Mouse (Mus musculus) stomach, embryonic 14.5 days (tissue): ENCODE data around the gene Capn5. TPM values are rescaled to one million over a fixed set of nuclear protein-coding genes. Genes with fewer than 3 reads are reported as not detected.

ENCODE experiments used
- ATAC-seq: fragments of 200-750 bp; cut with Nextera tagmentation; 2 replicates; pipeline ENCODE4 v1.8.0; 2017; ENCODE audit warnings: low read depth, moderate TSS enrichment; ENCODE audit not compliant: insufficient number of reproducible peaks, insufficient read depth, low FRiP score
- H3K27ac ChIP-seq: fragments of 300-500 bp; sonication (generic); 2 replicates; pipeline ENCODE4 v1.5.1; 2014; ENCODE audit warnings: mild to moderate bottlenecking, low read length, moderate library complexity, mixed read lengths
- H3K27me3 ChIP-seq: fragments of 300-500 bp; sonication (generic); 2 replicates; pipeline ENCODE4 v1.6.1; 2014; ENCODE audit warnings: low read length, control low read depth, mixed read lengths; ENCODE audit not compliant: control insufficient read depth, insufficient read depth
- H3K36me3 ChIP-seq: fragments of 300-500 bp; sonication (generic); 2 replicates; pipeline ENCODE4 v1.6.1; 2014; ENCODE audit warnings: mild to moderate bottlenecking, control low read depth, low read length, moderate library complexity, mixed read lengths; ENCODE audit not compliant: control insufficient read depth, insufficient read depth
- H3K4me1 ChIP-seq: fragments of 300-500 bp; sonication (generic); 2 replicates; pipeline ENCODE4 v1.6.1; 2014; ENCODE audit warnings: low read length, control low read depth, mixed read lengths; ENCODE audit not compliant: control insufficient read depth, insufficient read depth
- H3K4me2 ChIP-seq: fragments of 300-500 bp; sonication (generic); replicated peaks from 2 replicates; pipeline ENCODE4 v1.6.1; 2014; ENCODE audit warnings: low read depth, low read length, control low read depth
- H3K4me3 ChIP-seq: fragments of 300-500 bp; sonication (generic); 2 replicates; pipeline ENCODE4 v1.5.1; 2014; ENCODE audit warnings: low read depth, low read length, control low read depth
- H3K9ac ChIP-seq: fragments of 300-500 bp; sonication (generic); replicated peaks from 2 replicates; pipeline ENCODE4 v1.6.1; 2014; ENCODE audit warnings: low read depth, mild to moderate bottlenecking, control low read depth, low read length, moderate library complexity, mixed read lengths
- H3K9me3 ChIP-seq: fragments of 300-500 bp; sonication (generic); 2 replicates; pipeline ENCODE4 v1.6.1; 2016; ENCODE audit warnings: low read depth, low read length, control low read depth; ENCODE audit not compliant: control insufficient read depth
- WGBS: fragments of 180-500 bp; shearing (Covaris S2); extraction: QIAGEN DNeasy Blood & Tissue Kit; methylation state at CpG from one replicate; pipeline ENCODE4 v1.1.7; 2014; 5-methylcytosine and 5-hydroxymethylcytosine counted together
- polyA plus RNA-seq: library from polyadenylated mRNA; unstranded; fragments of >200 nt; fragmentation: Nextera tagmentation; extraction: Ambion mirVana; gene quantifications from 2 replicates; pipeline ENCODE4 v1.2.1, GENCODE M21; 2014

Gene Capn5
- polyA plus RNA-seq = 5.9 and 7.2 TPM in 2 replicates

- no peaks in the 10 kb centered on the region for H3K27me3 ChIP-seq
- H3K4me2 ChIP-seq = peak within 1 kb of the TSS; percentile 76
- no peaks in the 10 kb centered on the region for H3K36me3 ChIP-seq
- peak; percentile 83 for ATAC-seq
- H3K4me3 ChIP-seq = peak within 1 kb of the TSS; percentile 72
- H3K4me1 ChIP-seq = no peaks in the 10 kb centered on the region
- 1% methylated on average over 35 of the region's 44 CpGs for WGBS
- no peaks in the 10 kb centered on the region for H3K9me3 ChIP-seq
- H3K9ac ChIP-seq = peak within 1 kb of the TSS; percentile 28
- H3K27ac ChIP-seq = peak within 1 kb of the TSS; percentile 71
Observed at GRCm38 (mm10) chr7:98177929-98178559, at the start of gene Capn5. Gene Capn5 (minus strand): TSS chr7:98178274.

DNA sequence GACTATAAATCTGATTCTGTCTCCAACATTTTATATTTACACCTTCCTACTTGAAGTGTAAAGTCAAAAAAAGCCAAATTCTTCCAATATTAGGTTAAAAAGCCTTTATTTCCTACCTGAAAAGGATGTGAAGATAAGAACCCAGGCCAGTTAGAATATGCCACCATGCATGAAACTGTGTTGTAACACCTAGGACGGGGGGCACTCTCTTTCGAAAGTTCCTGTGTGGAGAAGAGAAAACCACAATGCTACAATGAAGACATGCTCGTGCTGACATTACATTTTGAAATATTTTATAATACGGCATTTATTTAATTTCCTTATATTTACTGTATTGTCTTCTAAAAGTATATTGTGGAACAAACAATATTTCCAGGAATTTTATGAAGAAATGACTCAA, 45.7 kb upstream of the Capn5 start:
- no peaks in the 10 kb centered on the region for H3K27me3 ChIP-seq
- WGBS = 90% methylated on average over 4 of the region's 4 CpGs
- H3K9ac ChIP-seq = no peak overlapping the region
- H3K36me3 ChIP-seq = no peaks in the 10 kb centered on the region
- no peak overlapping the region for H3K4me3 ChIP-seq
- no peak overlapping the region for H3K4me2 ChIP-seq
- ATAC-seq = no peak
- no peaks in the 10 kb centered on the region for H3K4me1 ChIP-seq
- H3K9me3 ChIP-seq = no peaks in the 10 kb centered on the region
- no peak overlapping the region for H3K27ac ChIP-seq

DNA sequence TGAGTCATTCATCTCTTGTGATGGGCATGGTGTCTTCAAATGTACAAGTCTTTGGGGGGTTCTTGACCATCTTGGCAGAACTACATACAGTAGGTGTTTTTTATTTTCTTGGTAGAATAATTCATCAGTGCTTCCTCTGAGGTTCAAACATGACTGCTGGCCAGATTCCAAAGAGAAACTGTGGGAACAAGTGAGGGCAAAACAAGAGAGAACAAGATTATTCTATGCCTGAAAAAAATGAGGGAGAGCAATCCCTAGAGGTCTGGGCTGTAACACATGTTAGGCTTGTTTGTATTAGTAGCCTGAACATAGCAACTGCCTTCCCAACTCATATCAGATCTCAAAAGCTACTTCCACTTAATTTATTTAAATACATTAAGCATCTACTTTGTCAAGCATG, 38.6 kb upstream of the Capn5 start:
- no peak for ATAC-seq
- Histone ChIP-seq H3K27ac (no peak overlapping the region), H3K4me3 (no peak overlapping the region), H3K4me1 (no peaks in the 10 kb centered on the region), H3K27me3 (no peaks in the 10 kb centered on the region), H3K36me3 (no peaks in the 10 kb centered on the region), H3K9ac (no peak overlapping the region), H3K4me2 (no peak overlapping the region), H3K9me3 (no peaks in the 10 kb centered on the region)

DNA sequence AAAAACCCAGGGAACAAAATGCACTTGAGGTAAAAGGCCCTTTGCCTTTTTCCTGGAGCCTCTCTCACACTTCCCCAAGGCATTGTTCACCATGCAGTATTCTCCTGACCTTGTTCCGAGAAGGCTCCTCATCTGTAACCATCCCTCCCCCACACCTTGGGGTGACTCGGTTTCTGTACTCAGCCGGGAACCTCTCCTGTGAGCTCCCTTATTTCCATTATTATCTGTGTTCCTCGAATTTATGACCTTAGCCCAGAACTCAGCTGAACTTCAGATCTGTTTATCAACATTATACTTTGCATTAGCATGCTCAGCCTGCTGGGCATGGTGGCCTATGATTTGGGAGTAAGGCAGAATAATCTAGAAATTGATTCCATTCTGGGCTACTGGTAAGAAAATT, 24.9 kb upstream of the Capn5 start:
- H3K27me3 ChIP-seq = no peaks in the 10 kb centered on the region
- H3K4me1 ChIP-seq = no peaks in the 10 kb centered on the region; the same call in 1 of the 2 replicates
- no peaks in the 10 kb centered on the region for H3K36me3 ChIP-seq
- H3K4me2 ChIP-seq = no peak overlapping the region
- no peaks in the 10 kb centered on the region for H3K9me3 ChIP-seq
- no peak overlapping the region for H3K9ac ChIP-seq
- no peak overlapping the region for H3K27ac ChIP-seq
- ATAC-seq = no peak
- H3K4me3 ChIP-seq = no peak overlapping the region
- 77% methylated on average over 4 of the region's 4 CpGs for WGBS

GRCm38 (mm10) chr7:98201493-98202028, 23.5 kb upstream of the Capn5 start:
- no peak for ATAC-seq
- WGBS = 65% methylated on average over 5 of the region's 5 CpGs
- Histone ChIP-seq H3K9me3 (no peaks in the 10 kb centered on the region), H3K4me3 (no peak overlapping the region), H3K36me3 (no peaks in the 10 kb centered on the region), H3K27ac (no peak overlapping the region), H3K4me1 (no peaks in the 10 kb centered on the region; the same call in 1 of the 2 replicates), H3K27me3 (no peaks in the 10 kb centered on the region), H3K9ac (no peak overlapping the region), H3K4me2 (no peak overlapping the region)

DNA sequence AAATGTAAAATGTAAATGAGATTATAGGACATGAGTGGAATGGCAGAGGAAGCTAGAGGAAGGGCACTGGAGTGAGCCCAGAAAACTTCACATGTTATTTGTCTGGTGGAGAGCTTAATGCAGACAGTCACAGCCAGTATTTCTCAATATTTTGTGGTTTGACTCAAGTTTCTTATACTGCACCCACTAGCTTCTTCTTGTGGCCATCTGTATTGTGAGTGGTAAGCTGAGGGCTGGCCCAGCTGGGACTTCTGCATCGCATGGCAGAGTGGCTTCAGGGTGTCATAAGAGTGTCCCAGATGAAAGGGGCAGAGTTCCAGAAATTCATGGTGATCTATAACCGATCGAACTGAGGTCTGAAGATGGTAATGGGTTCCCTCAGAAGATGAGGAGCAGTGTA, 22.3 kb upstream of the Capn5 start:
- H3K27ac ChIP-seq = no peak overlapping the region
- H3K9me3 ChIP-seq = no peaks in the 10 kb centered on the region
- no peaks in the 10 kb centered on the region; the same call in 1 of the 2 replicates for H3K4me1 ChIP-seq
- H3K9ac ChIP-seq = no peak overlapping the region
- 82% methylated on average over 3 of the region's 3 CpGs for WGBS
- H3K4me2 ChIP-seq = no peak overlapping the region
- no peaks in the 10 kb centered on the region for H3K36me3 ChIP-seq
- no peak for ATAC-seq
- H3K27me3 ChIP-seq = no peaks in the 10 kb centered on the region
- no peak overlapping the region for H3K4me3 ChIP-seq

GRCm38 (mm10) chr7:98199381-98199780, 21.3 kb upstream of the Capn5 start, which contains the start of gene B3gnt6:
Gene B3gnt6 (minus strand): TSS chr7:98199481.
- Histone ChIP-seq H3K4me2 (no peak within 1 kb of the TSS), H3K9me3 (no peaks in the 10 kb centered on the region), H3K4me1 (peaks cover under 1% of the 10 kb centered on the region; the same call in 1 of the 2 replicates), H3K27me3 (peaks cover 6% of the 10 kb centered on the region), H3K9ac (no peak within 1 kb of the TSS), H3K27ac (no peak within 1 kb of the TSS), H3K36me3 (no peaks in the 10 kb centered on the region), H3K4me3 (no peak within 1 kb of the TSS)
- WGBS = 78% methylated on average over 4 of the region's 4 CpGs
- no peak for ATAC-seq

- 26% methylated on average over 10 of the region's 10 CpGs for WGBS
- Histone ChIP-seq H3K9me3 (no peaks in the 10 kb centered on the region), H3K4me1 (peaks cover 8% of the 10 kb centered on the region; the same call in 1 of the 2 replicates), H3K27me3 (peaks cover 25% of the 10 kb centered on the region), H3K9ac (no peak overlapping the region), H3K4me2 (no peak overlapping the region), H3K4me3 (no peak overlapping the region), H3K36me3 (no peaks in the 10 kb centered on the region), H3K27ac (no peak overlapping the region)
- no peak for ATAC-seq
Observed at GRCm38 (mm10) chr7:98195151-98195801, 17.2 kb upstream of the Capn5 start.
